Mouse (Mus musculus) liver, adult 10 weeks (tissue): ENCODE measurements around the gene Zfp119b. TPM values are rescaled to one million over a fixed set of nuclear protein-coding genes. Genes with fewer than 3 reads are reported as not detected.

Source experiments
- polyA plus RNA-seq: library from polyadenylated mRNA; stranded (reverse); fragments of 350-450 nt; fragmentation: Illumina TruSeq; extraction: RNeasy Lipid Tissue Mini Kit (QIAGEN cat#74804); gene quantifications from one replicate; pipeline ENCODE4 v1.2.3, GENCODE M21; 2014; ENCODE audit warnings: low read depth, low replicate concordance

Zfp119b gene
- 11.8 TPM for polyA plus RNA-seq

GRCm38 (mm10) chr17:55949400-55949799, at the start of gene Zfp119b:
Gene Zfp119b, minus strand, starts transcription at chr17:55949500.

GRCm38 (mm10) chr17:55986030-55986961, 37.0 kb upstream of the Zfp119b start, which contains the start of gene Fsd1:
Gene Fsd1, plus strand, starts transcription at chr17:55986509.

DNA sequence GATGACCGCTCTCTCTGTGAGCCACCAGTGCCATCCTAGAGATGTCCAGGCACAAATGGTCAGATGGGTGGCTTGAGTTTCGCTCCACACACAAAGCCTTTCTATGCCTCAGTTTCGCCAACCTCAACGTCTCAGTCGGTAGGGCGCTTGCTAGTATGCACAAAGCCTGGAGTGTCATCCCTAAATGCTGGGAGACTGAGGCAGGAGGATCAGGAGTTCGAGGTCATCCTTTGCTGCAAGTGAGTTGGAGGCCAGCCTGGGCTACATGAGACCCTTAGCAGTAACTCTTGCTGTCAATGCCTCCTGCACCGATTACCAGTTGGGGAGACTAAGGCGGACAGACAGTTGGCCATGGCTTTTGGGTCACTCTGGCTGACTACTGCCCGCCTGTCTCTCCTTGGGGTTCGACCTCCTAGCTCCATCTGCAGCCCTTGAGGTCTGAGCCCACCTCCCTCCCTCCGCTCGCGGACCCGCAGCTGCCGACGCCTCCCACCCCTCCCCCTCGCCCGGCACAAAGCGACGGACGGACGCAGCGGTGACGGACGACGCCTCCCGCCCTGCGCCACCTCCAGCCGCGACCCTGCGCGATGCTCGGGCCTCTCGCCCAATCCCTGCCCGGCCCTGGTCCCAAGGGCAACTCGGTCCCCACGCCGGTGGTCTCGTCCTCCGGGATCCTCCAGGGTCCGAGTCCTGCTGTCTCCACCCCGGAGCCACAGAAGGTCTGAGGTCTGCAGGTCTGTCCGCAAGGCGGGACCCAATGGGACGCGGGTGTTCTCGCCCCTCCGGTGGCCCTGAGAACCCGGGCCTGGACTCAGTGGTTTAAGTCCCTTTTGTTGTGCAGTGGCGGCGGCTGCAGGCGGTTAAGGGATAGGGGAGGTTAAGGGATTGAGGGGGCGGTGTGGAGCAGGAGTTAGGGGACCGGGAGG, 20.9 kb upstream of the Zfp119b start, which contains the start of gene Shd:
Shd (plus strand) TSS at position 502 of the 926 bp plus-strand sequence.

DNA sequence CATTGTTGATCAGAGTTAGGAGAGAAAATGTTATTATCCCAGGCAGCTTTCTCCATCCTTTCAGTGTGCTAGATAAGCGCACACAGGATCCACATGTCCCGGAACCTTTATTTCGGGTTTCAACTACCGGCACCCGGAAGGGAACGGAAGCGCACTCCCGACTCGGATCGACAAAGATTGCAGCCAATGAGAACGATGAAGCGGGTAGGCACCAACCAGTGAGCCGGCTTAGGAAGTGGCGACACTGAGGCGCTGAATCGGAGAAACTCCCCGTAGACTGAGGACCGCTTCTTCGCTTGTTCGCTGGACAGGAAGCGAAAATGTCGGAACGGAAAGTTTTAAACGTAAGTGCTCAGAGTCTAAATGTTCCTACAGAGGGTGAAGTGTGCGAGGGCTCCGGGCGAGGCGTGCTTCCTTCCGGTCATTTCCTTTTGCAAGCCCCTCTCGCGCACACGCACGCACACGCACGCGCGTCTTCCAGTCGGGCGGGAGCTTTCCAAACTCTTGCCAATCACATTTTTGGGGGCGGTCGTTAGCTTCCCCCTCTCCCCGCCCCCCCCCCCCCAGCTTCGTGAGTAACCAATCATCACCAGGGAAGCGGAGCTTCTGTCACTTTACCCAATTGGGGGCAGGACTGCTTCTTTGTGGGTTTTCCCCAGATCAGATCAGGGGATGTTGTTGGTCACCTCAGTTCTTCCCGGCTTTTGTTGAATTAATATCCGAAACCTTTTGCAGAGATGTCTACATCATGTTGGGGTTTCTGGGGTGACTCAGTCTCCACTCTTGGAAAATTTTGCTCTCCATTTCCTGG, 9.8 kb upstream of the Zfp119b start, which contains the start of gene Yju2:
Yju2 (plus strand) TSS at position 182 of the 811 bp plus-strand sequence.

GRCm38 (mm10) chr17:55952447-55953027, 3.2 kb upstream of the Zfp119b start, which contains the start of gene Ebi3:
Gene Ebi3, plus strand, starts transcription at chr17:55952640.

Other genes with a start within 250 kb of the Zfp119b start
- gene Pot1b, start 236.9 kb downstream of the Zfp119b start, polyA plus RNA-seq, result 8.2 TPM
- gene Adgre4, start 199.5 kb downstream of the Zfp119b start, polyA plus RNA-seq, result 7.3 TPM
- 15.8 TPM for gene Zfp119a, start 70.6 kb downstream of the Zfp119b start, polyA plus RNA-seq
- 23.9 TPM for gene Zfp959, start 57.4 kb downstream of the Zfp119b start, polyA plus RNA-seq
- gene Ebi3, start 3.1 kb upstream of the Zfp119b start, polyA plus RNA-seq, result not detected
- gene Yju2, start 9.6 kb upstream of the Zfp119b start, polyA plus RNA-seq, result 0.45 TPM
- gene Shd, start 21.0 kb upstream of the Zfp119b start, polyA plus RNA-seq, result not detected
- gene Fsd1, start 37.0 kb upstream of the Zfp119b start, polyA plus RNA-seq, result not detected
- 10.6 TPM for gene Stap2, start 56.1 kb upstream of the Zfp119b start, polyA plus RNA-seq
- gene Mpnd, start 56.2 kb upstream of the Zfp119b start, polyA plus RNA-seq, result 1.8 TPM
- gene Sh3gl1, start 87.1 kb upstream of the Zfp119b start, polyA plus RNA-seq, result 0.42 TPM
- 0.13 TPM for gene Chaf1a, start 90.9 kb upstream of the Zfp119b start, polyA plus RNA-seq
- gene Ubxn6, start 125.5 kb upstream of the Zfp119b start, polyA plus RNA-seq, result 15.0 TPM
- 4.5 TPM for gene Hdgfl2, start 130.1 kb upstream of the Zfp119b start, polyA plus RNA-seq
- 0.24 TPM for gene Plin4, start 160.3 kb upstream of the Zfp119b start, polyA plus RNA-seq
- gene Plin5, start 168.1 kb upstream of the Zfp119b start, polyA plus RNA-seq, result 8.7 TPM
- gene Lrg1, start 172.5 kb upstream of the Zfp119b start, polyA plus RNA-seq, result 5.9 TPM
- not detected for gene Sema6b, start 190.8 kb upstream of the Zfp119b start, polyA plus RNA-seq
- gene Tnfaip8l1, start 213.0 kb upstream of the Zfp119b start, polyA plus RNA-seq, result 7.9 TPM
- 15.3 TPM for gene Mydgf, start 234.4 kb upstream of the Zfp119b start, polyA plus RNA-seq